Mouse (Mus musculus): ENCODE data around the gene Sun5. TPM values are rescaled to one million over a fixed set of nuclear protein-coding genes. Genes with fewer than 3 reads are reported as not detected.

Gene Sun5
- polyA plus RNA-seq, 1 experiment from 2014 or later: not detected

Other genes starting within 250 kb of the Sun5 start
- 102 and 104 TPM in 2 replicates for gene Commd7, start 238.3 kb downstream of the Sun5 start, polyA plus RNA-seq (2015; fragmentation: Nextera tagmentation; extraction: Ambion mirVana)
- 3.0 and 3.5 TPM in 2 replicates for gene Dnmt3b, start 221.6 kb downstream of the Sun5 start, polyA plus RNA-seq (2015; fragmentation: Nextera tagmentation; extraction: Ambion mirVana)
- gene Dnmt3c, start 174.4 kb downstream of the Sun5 start, polyA plus RNA-seq (2015; fragmentation: Nextera tagmentation; extraction: Ambion mirVana): not detected in 2 replicates
- 411 and 428 TPM in 2 replicates for gene Mapre1, start 129.8 kb downstream of the Sun5 start, polyA plus RNA-seq (2015; fragmentation: Nextera tagmentation; extraction: Ambion mirVana)
- gene Efcab8, start 91.2 kb downstream of the Sun5 start, polyA plus RNA-seq (2015; fragmentation: Nextera tagmentation; extraction: Ambion mirVana): 0.16 TPM in 1 of 2 replicates, not detected in the other
- gene Bpifb2, start 4.0 kb upstream of the Sun5 start, polyA plus RNA-seq (2015; fragmentation: Nextera tagmentation; extraction: Ambion mirVana): 0.26 TPM in 1 of 2 replicates, not detected in the other
- gene Bpifb6, start 29.3 kb upstream of the Sun5 start, polyA plus RNA-seq (2015; fragmentation: Nextera tagmentation; extraction: Ambion mirVana): not detected in 2 replicates
- 0.11 TPM in 1 of 2 replicates, not detected in the other for gene Bpifb3, start 47.1 kb upstream of the Sun5 start, polyA plus RNA-seq (2015; fragmentation: Nextera tagmentation; extraction: Ambion mirVana)
- gene Bpifb4, start 67.1 kb upstream of the Sun5 start, polyA plus RNA-seq (2015; fragmentation: Nextera tagmentation; extraction: Ambion mirVana): not detected in 2 replicates
- gene Bpifa6, start 103.9 kb upstream of the Sun5 start, polyA plus RNA-seq (2015; fragmentation: Nextera tagmentation; extraction: Ambion mirVana): not detected in 2 replicates
- gene Bpifa2, start 137.2 kb upstream of the Sun5 start, polyA plus RNA-seq (2015; fragmentation: Nextera tagmentation; extraction: Ambion mirVana): not detected in 2 replicates

Data from midbrain, embryonic 16.5 days (tissue).